Mouse (Mus musculus): ENCODE data around the gene Raf1. TPM values are rescaled to one million over a fixed set of nuclear protein-coding genes. Genes with fewer than 3 reads are reported as not detected.

Gene Raf1
- polyA plus RNA-seq, 1 experiment from 2014 or later = 98.6 TPM

GRCm38 (mm10) chr6:115675166-115675507, 1.3 kb downstream of the Raf1 start:
- under 1% methylated on average over 13 of the region's 13 CpGs for WGBS
- DNase-seq (ENCODE audit: low spot score) = no peak
- H3K9me3 ChIP-seq (ENCODE audit: control insufficient read depth, low read length) = no peaks in the 10 kb centered on the region

GRCm38 (mm10) chr6:115674316-115674715, 2.1 kb downstream of the Raf1 start:
- Histone ChIP-seq H3K4me1 (ENCODE audit: control insufficient read depth, insufficient read depth, low read length) (peaks cover 20% of the 10 kb centered on the region), H3K4me2 (ENCODE audit: low read depth, low read length) (peak overlapping the region; percentile 88), H3K9me3 (ENCODE audit: control insufficient read depth, low read length) (no peaks in the 10 kb centered on the region), H3K9ac (ENCODE audit: low read depth, low read length) (peak overlapping the region; percentile 100), H3K4me3 (ENCODE audit: low read depth, low read length) (peak overlapping the region; percentile 100), H3K27me3 (replicated peaks; ENCODE audit: control insufficient read depth, insufficient read depth, low read length) (no peaks in the 10 kb centered on the region), H3K27ac (replicated peaks; ENCODE audit: low read depth, low read length) (no peak overlapping the region), H3K36me3 (ENCODE audit: control insufficient read depth, insufficient read depth, low read length) (no peaks in the 10 kb centered on the region)
- ATAC-seq (ENCODE audit: low read depth) (no peak), DNase-seq (ENCODE audit: low spot score) (no peak)
- WGBS = 54% methylated on average over 2 of the region's 2 CpGs

More at GRCm38 (mm10) chr6:115675166-115675507, 1.3 kb downstream of the Raf1 start:
- peak overlapping the region; percentile 100 for H3K9ac ChIP-seq (ENCODE audit: low read depth, low read length)
- no peaks in the 10 kb centered on the region for H3K27me3 ChIP-seq (replicated peaks; ENCODE audit: control insufficient read depth, insufficient read depth, low read length)
- H3K4me3 ChIP-seq (ENCODE audit: low read depth, low read length) = peak overlapping the region; percentile 100
- peak overlapping the region; percentile 99 for H3K27ac ChIP-seq (replicated peaks; ENCODE audit: low read depth, low read length)
- H3K4me2 ChIP-seq (ENCODE audit: low read depth, low read length) = peak overlapping the region; percentile 88
- no peak for ATAC-seq (ENCODE audit: low read depth)
- no peaks in the 10 kb centered on the region for H3K36me3 ChIP-seq (ENCODE audit: control insufficient read depth, insufficient read depth, low read length)
- H3K4me1 ChIP-seq (ENCODE audit: control insufficient read depth, insufficient read depth, low read length) = peaks cover 20% of the 10 kb centered on the region

- 91% methylated on average over 1 of the region's 1 CpGs for WGBS
- Histone ChIP-seq H3K4me1 (ENCODE audit: control insufficient read depth, insufficient read depth, low read length) (peaks cover 20% of the 10 kb centered on the region), H3K27me3 (replicated peaks; ENCODE audit: control insufficient read depth, insufficient read depth, low read length) (no peaks in the 10 kb centered on the region), H3K36me3 (ENCODE audit: control insufficient read depth, insufficient read depth, low read length) (no peaks in the 10 kb centered on the region), H3K27ac (replicated peaks; ENCODE audit: low read depth, low read length) (no peak overlapping the region), H3K4me3 (ENCODE audit: low read depth, low read length) (no peak overlapping the region), H3K4me2 (ENCODE audit: low read depth, low read length) (no peak overlapping the region), H3K9ac (ENCODE audit: low read depth, low read length) (no peak overlapping the region), H3K9me3 (ENCODE audit: control insufficient read depth, low read length) (no peaks in the 10 kb centered on the region)
- DNase-seq (ENCODE audit: low spot score) (no peak), ATAC-seq (ENCODE audit: low read depth) (no peak)
Observed at GRCm38 (mm10) chr6:115672700-115673099, 3.7 kb downstream of the Raf1 start.

GRCm38 (mm10) chr6:115666641-115667040, 9.8 kb downstream of the Raf1 start:
- DNase-seq (ENCODE audit: low spot score) = no peak
- ATAC-seq (ENCODE audit: low read depth) = no peak
- H3K4me2 ChIP-seq (ENCODE audit: low read depth, low read length) = no peak overlapping the region
- H3K4me3 ChIP-seq (ENCODE audit: low read depth, low read length) = no peak overlapping the region
- 72% methylated on average over 4 of the region's 4 CpGs for WGBS
- no peak overlapping the region for H3K27ac ChIP-seq (replicated peaks; ENCODE audit: low read depth, low read length)
- no peaks in the 10 kb centered on the region for H3K27me3 ChIP-seq (replicated peaks; ENCODE audit: control insufficient read depth, insufficient read depth, low read length)
- peaks cover 12% of the 10 kb centered on the region for H3K36me3 ChIP-seq (ENCODE audit: control insufficient read depth, insufficient read depth, low read length)
- H3K4me1 ChIP-seq (ENCODE audit: control insufficient read depth, insufficient read depth, low read length) = no peaks in the 10 kb centered on the region
- H3K9me3 ChIP-seq (ENCODE audit: control insufficient read depth, low read length) = no peaks in the 10 kb centered on the region
- H3K9ac ChIP-seq (ENCODE audit: low read depth, low read length) = no peak overlapping the region

- 92% methylated on average over 3 of the region's 3 CpGs for WGBS
- no peak for ATAC-seq (ENCODE audit: low read depth)
- H3K27ac ChIP-seq (replicated peaks; ENCODE audit: low read depth, low read length) = no peak overlapping the region
- peaks cover 5% of the 10 kb centered on the region; the same call in 1 of the 2 replicates for H3K4me1 ChIP-seq (ENCODE audit: control insufficient read depth, insufficient read depth, low read length)
- no peaks in the 10 kb centered on the region for H3K9me3 ChIP-seq (ENCODE audit: control insufficient read depth, low read length)
- no peak overlapping the region for H3K4me3 ChIP-seq (ENCODE audit: low read depth, low read length)
- H3K27me3 ChIP-seq (replicated peaks; ENCODE audit: control insufficient read depth, insufficient read depth, low read length) = no peaks in the 10 kb centered on the region
- no peak overlapping the region for H3K9ac ChIP-seq (ENCODE audit: low read depth, low read length)
- no peak overlapping the region for H3K4me2 ChIP-seq (ENCODE audit: low read depth, low read length)
- H3K36me3 ChIP-seq (ENCODE audit: control insufficient read depth, insufficient read depth, low read length) = peaks cover 12% of the 10 kb centered on the region
- DNase-seq (ENCODE audit: low spot score) = no peak
Observed at GRCm38 (mm10) chr6:115664268-115664667, 12.2 kb downstream of the Raf1 start.

GRCm38 (mm10) chr6:115658802-115659201, 17.6 kb downstream of the Raf1 start:
- H3K27me3 ChIP-seq (replicated peaks; ENCODE audit: control insufficient read depth, insufficient read depth, low read length) = no peaks in the 10 kb centered on the region
- no peaks in the 10 kb centered on the region for H3K9me3 ChIP-seq (ENCODE audit: control insufficient read depth, low read length)
- peaks cover 5% of the 10 kb centered on the region; the same call in 1 of the 2 replicates for H3K4me1 ChIP-seq (ENCODE audit: control insufficient read depth, insufficient read depth, low read length)
- peaks cover 11% of the 10 kb centered on the region for H3K36me3 ChIP-seq (ENCODE audit: control insufficient read depth, insufficient read depth, low read length)
- DNase-seq (ENCODE audit: low spot score) = no peak
- ATAC-seq (ENCODE audit: low read depth) = no peak
- no peak overlapping the region for H3K27ac ChIP-seq (replicated peaks; ENCODE audit: low read depth, low read length)
- H3K9ac ChIP-seq (ENCODE audit: low read depth, low read length) = no peak overlapping the region
- no peak overlapping the region for H3K4me3 ChIP-seq (ENCODE audit: low read depth, low read length)
- no peak overlapping the region for H3K4me2 ChIP-seq (ENCODE audit: low read depth, low read length)

- H3K9me3 ChIP-seq (ENCODE audit: control insufficient read depth, low read length) = no peaks in the 10 kb centered on the region
- DNase-seq (ENCODE audit: low spot score) (no peak), ATAC-seq (ENCODE audit: low read depth) (no peak)
Observed at GRCm38 (mm10) chr6:115653939-115654338, 22.5 kb downstream of the Raf1 start.

GRCm38 (mm10) chr6:115651719-115652118, 24.7 kb downstream of the Raf1 start:
- Histone ChIP-seq H3K4me2 (ENCODE audit: low read depth, low read length) (no peak overlapping the region), H3K36me3 (ENCODE audit: control insufficient read depth, insufficient read depth, low read length) (no peaks in the 10 kb centered on the region), H3K27me3 (replicated peaks; ENCODE audit: control insufficient read depth, insufficient read depth, low read length) (no peaks in the 10 kb centered on the region), H3K4me1 (ENCODE audit: control insufficient read depth, insufficient read depth, low read length) (peaks cover 13% of the 10 kb centered on the region), H3K27ac (replicated peaks; ENCODE audit: low read depth, low read length) (no peak overlapping the region), H3K9me3 (ENCODE audit: control insufficient read depth, low read length) (no peaks in the 10 kb centered on the region), H3K9ac (ENCODE audit: low read depth, low read length) (no peak overlapping the region), H3K4me3 (ENCODE audit: low read depth, low read length) (no peak overlapping the region)
- ATAC-seq (ENCODE audit: low read depth) (no peak), DNase-seq (ENCODE audit: low spot score) (no peak)

More at GRCm38 (mm10) chr6:115653939-115654338, 22.5 kb downstream of the Raf1 start:
- Histone ChIP-seq H3K27ac (replicated peaks; ENCODE audit: low read depth, low read length) (no peak overlapping the region), H3K27me3 (replicated peaks; ENCODE audit: control insufficient read depth, insufficient read depth, low read length) (no peaks in the 10 kb centered on the region), H3K4me2 (ENCODE audit: low read depth, low read length) (no peak overlapping the region), H3K4me3 (ENCODE audit: low read depth, low read length) (no peak overlapping the region), H3K36me3 (ENCODE audit: control insufficient read depth, insufficient read depth, low read length) (no peaks in the 10 kb centered on the region), H3K4me1 (ENCODE audit: control insufficient read depth, insufficient read depth, low read length) (peaks cover 13% of the 10 kb centered on the region), H3K9ac (ENCODE audit: low read depth, low read length) (no peak overlapping the region)
- 41% methylated on average over 2 of the region's 2 CpGs for WGBS

- H3K36me3 ChIP-seq (ENCODE audit: control insufficient read depth, insufficient read depth, low read length) = no peaks in the 10 kb centered on the region
- H3K4me1 ChIP-seq (ENCODE audit: control insufficient read depth, insufficient read depth, low read length) = peaks cover 13% of the 10 kb centered on the region
- H3K27me3 ChIP-seq (replicated peaks; ENCODE audit: control insufficient read depth, insufficient read depth, low read length) = no peaks in the 10 kb centered on the region
- no peaks in the 10 kb centered on the region for H3K9me3 ChIP-seq (ENCODE audit: control insufficient read depth, low read length)
- DNase-seq (ENCODE audit: low spot score) (no peak), ATAC-seq (ENCODE audit: low read depth) (no peak)
- no peak overlapping the region for H3K27ac ChIP-seq (replicated peaks; ENCODE audit: low read depth, low read length)
- H3K4me2 ChIP-seq (ENCODE audit: low read depth, low read length) = no peak overlapping the region
- WGBS = 49% methylated on average over 5 of the region's 5 CpGs
- no peak overlapping the region for H3K9ac ChIP-seq (ENCODE audit: low read depth, low read length)
- no peak overlapping the region for H3K4me3 ChIP-seq (ENCODE audit: low read depth, low read length)
Observed at GRCm38 (mm10) chr6:115650476-115651427, 25.7 kb downstream of the Raf1 start.
